Mouse (Mus musculus): Measurements from ENCODE around the gene Clec1a. TPM values are rescaled to one million over a fixed set of nuclear protein-coding genes. Genes with fewer than 3 reads are reported as not detected.
A peak's percentile ranks its signal among the peaks of the same experiment; 100 is the strongest.

Gene Clec1a
- total RNA-seq, 1 experiment from 2014 or later = 0.14 TPM

DNA sequence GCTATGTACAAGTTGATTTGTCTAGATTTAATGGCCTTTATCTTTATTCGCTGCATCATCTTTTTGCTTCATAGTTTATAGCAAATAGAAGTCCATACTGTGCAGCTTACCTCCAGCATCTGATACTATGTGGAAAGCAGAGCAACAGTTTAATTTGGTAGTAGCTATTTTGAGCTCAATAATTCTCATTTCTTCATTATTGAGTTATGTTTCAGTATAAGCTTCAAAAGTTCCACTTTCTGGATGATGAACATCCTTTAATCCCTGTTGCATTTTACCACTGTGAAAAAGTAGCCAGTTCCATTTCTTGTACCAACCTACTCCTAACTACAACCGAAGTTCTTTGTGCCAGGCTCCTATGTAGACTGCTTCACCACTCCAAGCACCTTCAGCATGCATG lies 43.2 kb downstream of the Clec1a start, which contains the start of gene Clec9a:
TSS of gene Clec9a (plus strand) at position 301 of the 400 bp plus-strand sequence.
- no peak for ATAC-seq (replicated peaks; ENCODE audit: low read depth, poor library complexity, severe bottlenecking)

DNA sequence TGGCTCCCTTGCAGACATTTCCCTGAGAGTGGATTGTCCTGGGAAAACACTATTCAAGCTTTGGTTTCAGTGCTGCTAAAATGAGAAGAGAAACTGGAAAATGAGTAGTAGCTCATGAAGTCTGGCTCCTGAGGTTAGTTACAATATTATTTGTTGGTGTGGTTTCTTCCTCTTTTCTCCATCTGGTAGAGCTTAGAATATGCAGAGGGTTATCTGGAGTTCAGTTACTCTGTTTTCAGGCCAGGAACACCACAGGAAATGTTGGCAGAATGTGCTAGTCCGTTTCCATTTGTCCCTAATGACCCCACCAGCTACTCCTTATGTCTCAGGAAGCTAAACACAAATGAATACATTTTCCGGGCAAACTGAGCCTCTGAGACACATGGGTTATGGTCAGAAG lies 44.5 kb downstream of the Clec1a start:
- ATAC-seq (replicated peaks; ENCODE audit: low read depth, poor library complexity, severe bottlenecking) = peak; percentile 79

DNA sequence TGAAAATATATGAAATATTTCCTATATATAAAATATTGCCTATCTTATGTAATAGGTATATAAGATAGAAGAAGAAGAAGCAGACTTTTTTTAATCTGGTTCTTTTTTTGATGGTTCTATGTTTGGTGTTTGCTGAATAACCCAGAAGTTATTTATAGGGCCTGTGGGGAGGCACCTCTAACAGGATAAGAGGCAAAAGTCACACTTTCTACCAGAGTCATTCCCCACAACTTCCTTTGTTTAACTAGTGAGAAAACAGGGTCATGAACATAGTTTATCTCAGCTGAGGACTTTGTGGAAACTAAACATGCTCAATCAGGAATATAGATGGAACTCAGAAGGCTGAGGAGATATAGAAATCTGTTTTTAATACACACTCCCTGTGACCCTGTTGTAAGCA lies 45.8 kb downstream of the Clec1a start:
- ATAC-seq (replicated peaks; ENCODE audit: low read depth, poor library complexity, severe bottlenecking) = peak; percentile 75

GRCm38 (mm10) chr6:129403391-129403790 lies 48.4 kb downstream of the Clec1a start:
- ATAC-seq (replicated peaks; ENCODE audit: low read depth, poor library complexity, severe bottlenecking) = no peak

DNA sequence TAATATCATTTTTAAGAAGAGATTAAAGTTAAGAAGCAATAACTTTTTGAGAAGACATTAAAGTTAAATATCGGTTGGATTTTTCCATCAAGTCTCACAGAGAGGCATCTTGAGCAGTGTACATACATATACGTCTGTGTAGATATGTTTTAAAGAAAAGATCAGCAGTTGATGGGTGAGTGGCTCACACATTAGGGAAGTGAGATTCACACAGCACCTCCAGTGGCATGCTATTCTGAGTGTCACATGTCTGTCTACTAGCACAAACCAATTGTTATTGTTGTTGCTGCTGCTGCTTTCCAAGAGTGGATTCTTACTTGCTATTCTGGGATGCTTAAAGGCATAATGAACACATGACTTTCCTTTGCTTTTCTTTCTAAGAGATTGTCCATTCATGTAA lies 49.4 kb downstream of the Clec1a start:
- ATAC-seq (replicated peaks; ENCODE audit: low read depth, poor library complexity, severe bottlenecking) = no peak

GRCm38 (mm10) chr6:129399945-129400344 lies 51.9 kb downstream of the Clec1a start:
- ATAC-seq (replicated peaks; ENCODE audit: low read depth, poor library complexity, severe bottlenecking) = peak; percentile 40; the same call in 1 of the 2 replicates

DNA sequence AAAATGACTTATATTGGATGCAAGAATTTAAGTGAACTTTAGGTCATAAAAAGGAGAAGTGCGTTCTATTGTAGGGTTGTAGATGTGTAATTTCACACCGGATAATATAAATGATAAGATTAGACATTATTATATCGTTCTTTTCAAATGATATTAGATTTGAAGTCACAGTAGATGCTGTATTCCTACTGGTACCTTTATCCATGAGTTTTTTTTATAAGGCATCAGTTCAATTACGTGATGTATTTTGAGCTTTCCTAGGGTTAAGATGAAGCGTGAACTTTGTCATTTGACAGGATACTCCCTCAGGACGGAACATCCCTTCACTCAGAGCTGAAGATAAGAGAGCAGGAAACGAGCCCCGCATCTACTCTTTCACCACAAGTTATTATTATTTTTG lies 54.8 kb downstream of the Clec1a start, which contains the start of gene Clec1b:
TSS of gene Clec1b (plus strand) at position 301 of the 400 bp plus-strand sequence.
- no peak for ATAC-seq (replicated peaks; ENCODE audit: low read depth, poor library complexity, severe bottlenecking)

DNA sequence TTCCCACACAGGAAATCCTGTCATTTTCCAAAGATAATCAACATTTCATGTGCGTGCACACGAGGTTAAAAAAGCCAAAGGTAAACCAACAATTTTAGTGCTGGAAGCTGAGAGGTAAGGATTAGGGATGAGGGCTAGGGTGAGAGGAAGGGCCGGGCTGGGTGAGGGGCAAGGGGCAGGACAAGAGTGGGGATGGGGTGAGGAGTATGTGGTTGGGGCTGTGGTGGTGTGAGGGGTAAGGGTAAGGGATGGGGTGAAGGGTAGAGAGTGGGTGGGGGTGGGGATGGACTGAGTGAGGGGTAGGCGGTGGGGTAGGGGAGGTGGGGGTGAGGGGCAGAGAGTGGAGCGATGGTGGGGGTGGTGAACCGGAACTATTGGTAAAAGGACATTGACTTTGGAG lies 58.1 kb downstream of the Clec1a start:
- ATAC-seq (replicated peaks; ENCODE audit: low read depth, poor library complexity, severe bottlenecking) = no peak

GRCm38 (mm10) chr6:129393087-129393720 lies 58.6 kb downstream of the Clec1a start:
- ATAC-seq (replicated peaks; ENCODE audit: low read depth, poor library complexity, severe bottlenecking) = peak; percentile 68; the same call in 1 of the 2 replicates

- ATAC-seq (replicated peaks; ENCODE audit: low read depth, poor library complexity, severe bottlenecking) = no peak
Observed at GRCm38 (mm10) chr6:129385774-129386173, 66.0 kb downstream of the Clec1a start, which contains the start of gene Clec12b. Gene Clec12b, minus strand, starts transcription at chr6:129385874.

- ATAC-seq (replicated peaks; ENCODE audit: low read depth, poor library complexity, severe bottlenecking) = no peak
Observed at GRCm38 (mm10) chr6:129385000-129385399, 66.8 kb downstream of the Clec1a start.

DNA sequence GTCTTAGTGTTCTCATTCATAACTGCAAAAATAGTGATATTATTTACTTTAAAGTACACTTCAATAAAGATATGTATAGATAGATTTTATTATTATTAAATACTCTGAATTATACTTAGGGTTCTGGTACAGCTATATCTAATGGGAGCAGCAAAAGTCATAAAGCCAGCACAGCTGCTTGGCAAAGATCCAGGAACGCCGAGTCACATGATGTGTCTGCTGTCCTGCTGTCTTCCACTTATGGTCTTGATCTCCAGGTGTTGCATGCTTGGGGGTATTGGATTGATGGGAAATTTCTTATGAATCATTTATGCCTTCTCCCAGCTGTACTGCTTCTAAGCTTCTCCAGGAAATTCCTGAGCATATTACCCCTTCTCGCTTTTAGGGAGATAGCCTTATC lies 68.3 kb downstream of the Clec1a start:
- ATAC-seq (replicated peaks; ENCODE audit: low read depth, poor library complexity, severe bottlenecking) = no peak

DNA sequence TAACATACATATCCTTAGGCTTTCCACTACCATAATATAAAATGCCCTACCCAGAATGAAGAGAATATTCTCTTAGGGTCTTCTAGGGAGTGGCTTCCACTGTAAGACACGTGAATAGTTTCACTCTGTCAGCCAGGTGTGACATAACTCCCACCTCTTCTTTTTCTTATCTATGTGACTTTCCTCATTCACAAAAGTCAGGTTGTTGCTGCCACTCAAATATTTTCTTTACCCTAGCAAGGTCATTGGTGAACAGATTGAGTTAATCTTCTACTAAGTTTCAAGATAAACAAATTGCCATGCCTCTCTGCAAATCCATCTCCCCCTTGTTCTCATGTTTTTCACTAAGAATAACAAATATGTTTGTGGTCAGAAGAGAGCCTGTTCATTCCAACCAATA lies 70.1 kb downstream of the Clec1a start:
- no peak for ATAC-seq (replicated peaks; ENCODE audit: low read depth, poor library complexity, severe bottlenecking)

DNA sequence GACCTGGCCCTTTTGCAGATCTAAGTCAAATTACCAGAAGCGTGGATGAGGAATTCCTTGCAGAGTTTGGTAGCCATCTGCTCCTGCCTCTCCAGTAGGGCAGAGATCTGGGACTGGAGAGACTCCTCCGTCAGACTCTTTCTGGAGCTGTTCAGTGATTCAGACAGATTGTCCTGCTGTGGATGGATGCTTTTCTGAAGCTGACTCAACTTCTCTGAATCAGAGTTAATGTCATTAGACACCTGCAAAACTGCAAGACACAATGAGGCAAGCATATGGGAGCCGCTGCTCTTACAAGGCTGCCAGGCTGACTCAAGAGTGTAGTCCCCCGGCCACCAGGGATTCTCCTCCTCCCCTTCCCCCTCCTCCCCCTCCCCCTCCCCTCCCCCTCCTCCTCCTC lies 71.3 kb downstream of the Clec1a start:
- ATAC-seq (replicated peaks; ENCODE audit: low read depth, poor library complexity, severe bottlenecking) = no peak

GRCm38 (mm10) chr6:129374937-129375471 lies 76.8 kb downstream of the Clec1a start:
- peak; percentile 79 for ATAC-seq (replicated peaks; ENCODE audit: low read depth, poor library complexity, severe bottlenecking)

Other genes starting within 250 kb of the Clec1a start
- 245 and 273 TPM in 2 replicates for gene Cd69, start 176.6 kb downstream of the Clec1a start, total RNA-seq (2017)
- 0.14 TPM in 1 of 2 replicates, not detected in the other for gene 4922502D21Rik, start 120.2 kb downstream of the Clec1a start, total RNA-seq (2017)
- 117 and 140 TPM in 2 replicates for gene Clec12a, start 109.3 kb downstream of the Clec1a start, total RNA-seq (2017)
- not detected in 2 replicates for gene Clec12b, start 66.1 kb downstream of the Clec1a start, total RNA-seq (2017)
- gene Clec1b, start 54.7 kb downstream of the Clec1a start, total RNA-seq (2017) = 2.4 and 5.3 TPM in 2 replicates
- gene Clec9a, start 43.1 kb downstream of the Clec1a start, total RNA-seq (2017) = 1.8 and 6.7 TPM in 2 replicates
- 0.82 and 1.1 TPM in 2 replicates for gene Olr1, start 55.2 kb upstream of the Clec1a start, total RNA-seq (2017)
- gene Tmem52b, start 60.6 kb upstream of the Clec1a start, total RNA-seq (2017) = 0.18 TPM in 1 of 2 replicates, not detected in the other
- 90.8 and 91.1 TPM in 2 replicates for gene Gabarapl1, start 81.2 kb upstream of the Clec1a start, total RNA-seq (2017)
- 2.0 TPM in 1 of 2 replicates, not detected in the other for gene Klre1, start 125.9 kb upstream of the Clec1a start, total RNA-seq (2017)
- 2.8 and 7.4 TPM in 2 replicates for gene Klrd1, start 139.8 kb upstream of the Clec1a start, total RNA-seq (2017)
- gene Klrk1, start 171.9 kb upstream of the Clec1a start, total RNA-seq (2017) = 2.5 and 2.6 TPM in 2 replicates
- not detected in 2 replicates for gene Klrc3, start 191.3 kb upstream of the Clec1a start, total RNA-seq (2017)
- not detected in 2 replicates for gene Klrc2, start 208.7 kb upstream of the Clec1a start, total RNA-seq (2017)
- not detected in 2 replicates for gene Klrc1, start 227.0 kb upstream of the Clec1a start, total RNA-seq (2017)